Mouse (Mus musculus): ENCODE measurements at regions not wholly inside any gene's neighbourhood (a gene's known extent, or its start where the extent isn't known, plus 50 kb on each side); places are given as distances from the start of the nearest gene placed in this dataset.

DNA sequence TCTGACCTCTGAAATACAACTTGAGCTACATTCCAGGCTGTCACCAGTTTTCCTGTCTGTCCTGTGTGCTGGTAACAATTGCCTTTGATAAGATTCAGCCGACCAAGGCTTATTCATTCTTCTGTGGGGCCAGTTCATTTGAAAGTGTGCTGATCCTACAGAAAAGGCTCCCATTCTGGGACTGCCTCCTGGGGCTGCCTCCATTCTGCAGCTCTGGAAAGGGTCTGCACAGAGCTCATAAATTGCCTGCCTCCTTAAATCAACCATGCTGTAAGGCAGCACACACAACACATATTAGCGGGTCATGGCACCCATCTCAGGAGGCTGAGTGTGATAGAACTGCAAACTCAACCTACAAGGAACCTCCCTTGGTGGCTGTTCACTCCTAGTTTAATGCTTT lies 416.2 kb upstream of the Clnk start:
- TF ChIP-seq CTCF (IDR thresholded peaks at IDR 0.05; ENCODE audit: low read depth) (no peak), EP300 (IDR thresholded peaks at IDR 0.05; ENCODE audit: low read depth) (no peak)
